Mouse (Mus musculus): ENCODE data around the gene Ptprg.

GRCm38 (mm10) chr14:11560641-11561232 is 7.4 kb downstream of the Ptprg start:
- TF ChIP-seq CTCF (IDR thresholded peaks at IDR 0.05; ENCODE audit: control insufficient read depth, insufficient read depth, insufficient replicate concordance, low read depth, low read length) (no peak), POLR2A (IDR thresholded peaks at IDR 0.05; ENCODE audit: control insufficient read depth, low read depth, low read length) (no peak)
